Mouse (Mus musculus) left cerebral cortex, postnatal 4 days (tissue): ENCODE data around the gene Eif6. TPM values are rescaled to one million over a fixed set of nuclear protein-coding genes. Genes with fewer than 3 reads are reported as not detected.
"Not testable (repeated sequence)": the region's sequence is repeated elsewhere in the genome, so short reads cannot be mapped to it uniquely, and the experiment has no call there.

Source experiments
- DNase-seq: peaks from one replicate; pipeline ENCODE4 v3.0.0-alpha.2; 2022
- intact Hi-C: fragments of 180-260 bp; cut with DNase I; formaldehyde crosslinking; loops from one replicate; pipeline ENCODE4 v1.15.1; 2025
- total RNA-seq, 2 experiments: library from RNA; stranded (reverse); gene quantifications; 2 replicates each; pipeline ENCODE4 v1.2.3; 2021

Eif6 gene
- 10 to 100 TPM; 94.6 to 98.0 TPM for total RNA-seq

DNA sequence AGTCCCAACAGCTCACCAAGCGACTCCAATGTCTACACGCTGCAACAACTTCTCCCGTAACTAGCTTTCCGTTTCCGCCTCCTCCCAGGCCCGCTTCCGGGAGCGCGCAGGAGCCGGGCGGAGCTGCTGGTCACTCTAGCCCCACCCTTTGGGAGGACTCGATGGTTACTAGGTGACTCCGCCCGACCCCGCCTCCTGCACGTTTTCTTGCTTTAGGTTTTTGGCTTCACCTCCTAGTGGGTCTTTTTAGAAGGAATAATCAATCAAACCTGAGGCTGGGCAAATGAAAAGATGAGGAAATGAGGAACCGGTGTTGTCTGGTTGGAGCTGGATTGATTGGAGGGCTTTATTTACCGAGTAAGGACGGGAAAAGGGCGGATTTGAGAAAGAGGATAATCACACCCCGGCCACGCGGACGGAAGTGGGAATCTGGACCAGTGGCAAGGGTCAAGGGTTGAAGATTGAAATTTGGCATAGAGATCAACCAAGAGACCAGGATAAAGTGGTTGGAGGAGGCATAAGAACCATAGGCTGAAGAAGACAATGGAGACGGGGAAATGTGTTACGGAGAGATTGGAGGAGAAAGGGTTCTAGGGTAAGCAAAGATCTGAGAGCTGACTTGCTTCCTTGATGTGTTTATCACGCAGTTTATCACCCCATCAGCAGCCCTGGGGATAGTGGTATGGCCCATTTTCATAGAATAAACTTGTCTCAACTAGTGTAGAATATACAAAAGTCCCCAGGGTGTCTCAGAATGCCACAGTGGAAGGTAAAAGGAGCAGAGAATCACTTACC, at the start of gene Eif6:
Gene Eif6, minus strand, starts transcription at position 296 of the 795 bp plus-strand sequence.
- DNase-seq, result peak; percentile 85
- intact Hi-C loops, result no loop called here

DNA sequence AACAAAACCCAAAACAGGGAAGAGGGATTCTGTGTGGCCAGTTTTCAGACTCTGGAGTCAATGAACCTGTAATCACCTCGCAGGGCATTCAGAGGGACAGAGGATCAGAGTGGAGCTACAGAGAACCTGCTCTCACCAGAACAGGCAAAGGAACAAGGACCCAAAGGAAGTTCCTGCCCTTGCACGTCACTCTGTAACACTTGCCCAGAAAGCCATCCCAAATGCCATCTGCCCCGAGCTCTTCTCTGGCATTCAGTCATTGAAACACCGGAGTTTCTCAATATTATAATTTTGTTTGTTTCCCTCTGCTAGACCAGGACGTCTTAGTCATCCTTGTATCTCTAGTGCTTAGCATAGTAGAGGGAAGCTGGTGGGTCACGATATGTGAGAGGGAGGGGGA, 46.9 kb upstream of the Eif6 start:
- intact Hi-C loops, result no loop called here

DNA sequence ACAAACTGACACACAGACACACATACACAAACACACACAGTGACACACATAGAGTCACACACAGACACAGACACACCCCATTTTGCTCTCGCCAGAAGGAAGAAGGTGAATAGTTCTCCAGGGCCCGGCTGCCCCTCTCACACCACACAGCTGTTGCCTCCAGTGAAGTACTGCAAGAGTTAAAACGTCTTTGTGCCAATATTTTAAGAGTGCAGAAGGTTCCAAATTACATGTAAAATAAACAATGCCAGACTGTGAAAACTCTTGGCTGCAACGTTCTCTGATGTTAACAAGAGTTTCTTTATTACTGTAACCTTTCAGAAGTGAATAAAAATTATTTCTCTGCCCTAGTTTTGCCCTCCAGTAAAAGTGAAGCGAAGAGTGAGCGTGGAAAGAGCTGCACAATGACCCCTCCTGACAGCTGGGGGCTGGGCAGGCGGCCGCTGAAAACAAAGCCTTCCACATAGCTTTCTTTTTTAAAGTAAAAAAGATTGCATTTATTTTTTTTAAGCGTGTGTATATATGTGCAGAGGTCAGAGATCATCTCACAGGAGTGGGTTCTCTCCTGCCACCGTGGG, 46.3 kb upstream of the Eif6 start:
- intact Hi-C loops, result no loop called here
- DNase-seq, result no peak

More for the DNA sequence above, 46.9 kb upstream of the Eif6 start:
- no peak for DNase-seq

DNA sequence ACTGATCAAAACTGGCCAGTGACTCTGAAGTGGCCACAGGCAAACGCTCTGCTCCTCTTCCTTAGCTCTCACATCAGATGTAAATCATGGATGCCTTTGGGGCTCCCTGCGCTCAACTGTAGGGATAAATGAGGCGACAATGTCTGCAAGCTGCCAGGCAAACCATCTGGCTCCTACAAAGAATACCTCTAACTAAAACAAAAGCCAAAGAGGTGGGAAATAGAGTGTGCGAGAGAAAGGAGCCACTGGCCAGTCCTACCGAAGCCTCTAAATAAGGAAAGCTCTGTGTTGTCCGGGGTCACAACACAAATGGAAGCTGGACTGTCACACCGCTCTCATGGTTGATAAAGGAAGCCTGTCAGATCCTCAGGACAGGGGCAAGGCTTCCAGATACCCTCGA, 45.8 kb upstream of the Eif6 start:
- no peak for DNase-seq
- intact Hi-C loops, result no loop called here

DNA sequence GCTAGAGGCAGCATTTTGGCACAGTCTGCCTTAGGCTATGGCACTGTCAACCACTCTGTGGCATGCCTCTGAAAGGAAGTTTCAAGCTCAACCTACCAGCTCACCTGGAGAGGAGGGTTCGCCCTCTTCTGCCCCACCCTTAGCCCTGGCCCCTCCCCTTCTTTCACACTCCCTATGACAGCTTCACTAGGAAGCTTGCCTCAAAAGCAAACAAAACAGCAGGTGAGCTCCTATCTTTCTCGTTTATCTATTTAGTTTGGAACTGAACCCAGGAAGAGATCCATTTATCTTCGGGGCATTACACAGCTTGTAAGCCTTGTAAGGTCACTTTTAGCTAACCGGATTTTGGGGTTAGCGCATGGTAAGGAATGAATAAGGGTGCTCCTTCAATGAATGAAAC, 43.0 kb upstream of the Eif6 start:
- intact Hi-C loops, result no loop called here

DNA sequence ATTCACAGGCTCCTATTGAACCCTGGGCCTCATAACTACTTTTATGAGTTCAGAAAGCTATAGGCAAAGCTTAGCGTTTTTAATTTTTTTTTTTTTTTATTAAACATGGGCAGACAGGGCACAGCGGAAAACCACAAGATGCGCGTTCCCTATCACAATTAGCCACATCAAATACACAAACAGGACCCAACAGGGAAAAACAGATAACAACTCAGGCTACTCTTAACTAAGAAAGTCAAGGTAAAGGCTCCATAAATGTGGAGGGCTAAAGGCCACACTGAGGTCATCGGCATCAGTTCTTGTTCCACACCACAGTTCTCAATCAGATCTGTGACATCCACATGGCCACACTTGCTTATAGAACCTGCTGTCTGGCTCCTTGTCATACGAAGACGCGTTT, 41.6 kb upstream of the Eif6 start:
- no peak for DNase-seq
- intact Hi-C loops, result no loop called here

More for the DNA sequence above, 43.0 kb upstream of the Eif6 start:
- no peak for DNase-seq

DNA sequence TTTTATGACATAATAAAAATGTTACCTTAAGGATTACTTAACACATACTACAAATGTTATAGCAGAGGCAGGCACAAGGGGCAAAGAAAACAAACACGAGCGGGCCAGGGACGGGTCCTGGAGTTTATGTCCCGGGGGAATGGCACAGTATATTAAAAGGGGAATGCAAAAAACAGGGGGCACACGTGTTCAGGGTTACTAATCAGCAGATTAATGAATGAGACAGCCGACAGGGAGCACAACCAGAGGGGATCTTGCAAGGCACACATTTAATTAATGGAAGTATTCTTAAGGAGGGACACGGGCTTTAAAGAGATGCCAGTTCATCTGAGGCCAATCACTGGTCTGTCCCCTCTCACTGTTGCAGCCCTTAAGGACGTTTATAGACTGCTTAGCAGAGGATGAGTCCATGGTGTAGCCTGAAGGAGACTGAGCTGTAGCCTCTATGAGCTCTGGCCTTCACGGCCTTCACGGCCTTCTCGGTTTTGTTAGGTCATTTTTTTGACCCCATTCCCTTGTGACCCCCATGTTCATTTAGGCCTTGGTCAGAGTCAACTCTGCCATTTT, 36.7 kb upstream of the Eif6 start:
- intact Hi-C loops, result no loop called here
- no peak for DNase-seq

DNA sequence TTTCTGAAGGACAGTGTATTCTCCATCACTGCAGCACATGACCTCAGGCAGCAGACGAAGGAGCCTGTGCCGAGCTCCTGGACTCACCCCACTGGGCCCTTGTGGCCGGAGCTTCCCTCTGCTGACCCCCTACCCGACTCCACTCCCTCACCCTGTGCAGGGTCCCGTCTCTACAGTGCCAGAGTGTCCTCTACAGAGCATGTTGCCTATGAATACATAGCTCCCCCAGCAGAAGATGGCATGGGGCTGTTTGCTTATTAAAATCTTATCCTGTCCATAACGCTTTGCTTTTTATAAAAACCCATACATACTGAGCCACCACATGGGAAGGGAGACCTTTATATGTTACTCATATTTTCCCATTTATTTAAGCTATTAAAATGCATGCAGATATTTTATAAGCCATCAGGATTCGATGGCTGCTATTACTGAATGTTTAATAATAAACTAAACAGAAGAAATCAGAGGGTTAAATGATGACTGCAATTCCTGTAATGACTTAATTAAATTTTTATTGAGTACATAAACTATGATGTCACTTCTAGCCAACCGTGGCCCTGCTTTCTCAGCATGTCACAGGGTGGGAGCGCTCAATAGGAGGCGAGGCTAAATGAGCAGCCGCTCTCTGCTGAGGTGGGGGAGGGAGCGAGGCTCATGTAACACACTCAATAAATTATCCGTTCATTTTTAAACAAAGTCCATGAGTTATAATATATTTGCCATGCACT, 36.0 kb upstream of the Eif6 start:
- peak; percentile 36 for DNase-seq
- intact Hi-C loops, result no loop called here

DNA sequence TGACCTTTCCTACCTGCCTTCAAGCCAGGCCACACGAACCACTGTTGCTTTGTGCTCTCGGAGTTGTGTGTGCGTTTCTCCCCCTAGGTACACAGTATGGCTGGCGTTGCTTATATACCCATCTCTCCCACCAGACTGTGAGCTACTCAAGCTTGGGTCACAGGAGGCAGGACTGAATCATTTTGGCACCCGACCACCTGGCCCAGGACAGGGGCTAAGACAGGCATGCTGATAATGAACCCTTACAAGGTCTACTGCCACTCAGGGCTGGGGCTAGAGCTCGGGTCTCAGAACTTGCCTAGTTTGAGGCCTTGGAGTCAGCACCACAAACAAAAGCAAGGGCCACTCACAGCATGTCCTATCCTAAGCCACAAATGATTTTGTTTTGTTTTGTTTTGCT, 34.9 kb upstream of the Eif6 start:
- intact Hi-C loops, result no loop called here
- no peak for DNase-seq

DNA sequence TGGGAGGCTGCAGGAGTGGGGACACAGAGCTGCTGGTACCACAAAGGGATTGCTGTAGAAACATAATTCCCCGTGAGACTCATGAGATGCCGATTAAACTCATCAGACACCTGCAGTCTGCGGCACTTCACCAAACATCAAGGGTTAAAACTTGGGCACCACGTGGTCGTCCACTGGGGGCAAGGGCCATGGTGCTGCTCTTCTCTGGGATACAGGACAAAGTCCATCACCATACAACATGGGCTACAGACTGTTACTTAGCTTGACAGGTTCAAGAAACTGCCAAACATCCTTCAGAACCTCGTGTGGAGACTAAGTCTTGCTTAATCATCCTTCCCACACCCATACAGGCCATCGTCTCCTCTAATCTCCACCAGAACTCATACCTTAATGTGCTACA, 33.4 kb upstream of the Eif6 start:
- no peak for DNase-seq
- intact Hi-C loops, result no loop called here

DNA sequence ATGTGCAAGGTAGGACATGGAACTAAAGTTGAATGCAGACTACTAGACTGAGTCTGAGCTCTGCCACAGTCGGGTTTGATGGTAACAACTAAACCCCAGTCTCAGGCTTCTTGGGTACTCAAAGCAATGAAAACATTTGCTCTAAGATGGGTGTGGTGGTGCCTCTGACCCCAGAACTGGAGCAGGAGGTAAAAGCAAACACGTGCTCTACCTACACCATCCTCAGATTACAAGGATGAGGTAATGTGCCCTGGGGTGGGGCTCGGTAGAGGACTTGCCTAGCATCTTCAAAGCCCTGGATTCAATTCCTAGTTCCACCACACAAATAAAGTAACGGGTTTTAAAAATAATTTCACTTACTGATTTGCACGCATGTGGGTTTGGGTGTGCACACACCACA, 25.8 kb upstream of the Eif6 start:
- intact Hi-C loops, result no loop called here
- DNase-seq, result no peak

DNA sequence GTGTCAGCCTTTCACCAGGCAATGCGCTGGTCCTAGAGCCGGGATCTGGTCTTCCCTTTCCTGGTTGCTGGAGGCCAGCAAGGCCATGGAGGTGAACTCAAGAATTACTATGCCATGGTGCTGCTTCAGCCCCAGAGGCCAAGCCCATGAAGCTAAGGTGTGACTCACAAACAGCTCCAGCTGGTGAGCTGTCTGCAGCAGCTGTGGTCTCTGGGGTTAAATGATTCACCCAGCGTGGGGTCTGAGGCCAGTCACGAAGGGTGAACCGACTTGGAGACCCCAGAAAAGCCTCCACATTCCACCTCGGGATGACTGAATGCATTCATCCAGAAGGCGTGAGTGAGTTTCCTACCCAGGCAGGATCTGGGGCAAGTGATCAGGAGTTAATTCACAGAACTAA, 23.4 kb upstream of the Eif6 start:
- intact Hi-C loops, result no loop called here
- no peak for DNase-seq

DNA sequence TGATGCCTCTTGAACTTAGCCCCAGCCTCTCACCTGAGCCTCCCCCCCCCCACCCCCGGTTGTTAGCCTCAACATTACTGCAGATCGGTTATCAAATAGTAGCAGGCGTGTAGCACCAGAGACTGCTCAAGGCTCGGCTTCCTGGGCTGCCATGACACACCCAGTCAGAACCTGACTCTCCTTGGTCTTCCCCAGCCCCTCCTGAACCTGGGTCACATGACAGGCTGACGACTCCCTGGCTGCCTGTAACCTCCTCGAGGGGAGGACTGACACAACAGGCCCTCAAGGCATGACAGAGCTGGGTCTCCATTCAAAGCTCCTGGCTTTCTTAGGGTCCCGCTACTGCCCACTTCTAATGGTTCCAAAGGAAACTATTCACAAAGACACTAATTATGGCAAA, 22.7 kb upstream of the Eif6 start:
- intact Hi-C loops, result loop anchor here (5.0 kb wide), 1 partner anchor 98 kb away; the partner anchor contains the start of gene Gdf5
- DNase-seq, result no peak

DNA sequence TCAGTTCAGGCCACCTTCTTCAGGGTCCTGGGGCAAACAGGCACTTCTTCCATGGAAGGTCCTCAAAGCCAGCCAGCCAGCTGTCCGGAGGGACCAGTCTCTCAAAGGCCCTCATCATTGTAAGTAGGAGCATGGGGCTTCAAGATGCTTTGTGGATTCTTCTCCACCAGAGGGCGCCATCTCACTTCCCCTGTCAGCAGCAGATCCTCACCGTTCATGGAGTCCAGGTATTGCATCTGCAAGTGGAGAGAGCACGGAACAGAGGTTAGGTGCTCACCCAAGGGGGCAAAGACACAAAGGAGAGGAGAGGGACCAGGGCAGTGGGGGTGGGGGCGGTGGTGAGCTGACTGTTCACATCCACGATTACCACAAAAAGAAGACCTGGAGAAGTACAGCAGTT, 21.6 kb upstream of the Eif6 start:
- DNase-seq, result peak; percentile 83
- intact Hi-C loops, result loop anchor here (5.0 kb wide), 1 partner anchor 99 kb away; the partner anchor contains the start of gene Gdf5

DNA sequence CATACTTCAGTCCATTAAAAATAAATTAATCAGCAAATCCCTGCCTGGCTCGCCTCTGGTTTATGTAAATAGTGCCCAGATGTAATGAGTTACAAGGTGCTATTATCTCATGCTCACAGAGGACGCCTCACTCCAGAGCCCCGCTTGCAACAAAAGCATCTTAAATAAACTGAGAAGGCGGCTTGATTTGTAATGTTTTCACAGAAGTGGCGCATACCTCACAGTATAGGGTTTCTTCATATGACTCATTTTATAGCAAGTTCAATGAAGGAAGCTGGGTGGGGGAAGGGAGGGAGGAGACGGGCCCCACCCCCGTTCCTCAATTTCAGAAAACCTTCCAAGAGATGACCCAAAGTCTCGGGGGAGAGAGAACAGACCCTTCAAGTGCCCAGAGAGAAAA, 20.2 kb upstream of the Eif6 start:
- DNase-seq, result no peak
- intact Hi-C loops, result loop anchor here (5.0 kb wide), 1 partner anchor 100 kb away; the partner anchor contains the start of gene Gdf5

DNA sequence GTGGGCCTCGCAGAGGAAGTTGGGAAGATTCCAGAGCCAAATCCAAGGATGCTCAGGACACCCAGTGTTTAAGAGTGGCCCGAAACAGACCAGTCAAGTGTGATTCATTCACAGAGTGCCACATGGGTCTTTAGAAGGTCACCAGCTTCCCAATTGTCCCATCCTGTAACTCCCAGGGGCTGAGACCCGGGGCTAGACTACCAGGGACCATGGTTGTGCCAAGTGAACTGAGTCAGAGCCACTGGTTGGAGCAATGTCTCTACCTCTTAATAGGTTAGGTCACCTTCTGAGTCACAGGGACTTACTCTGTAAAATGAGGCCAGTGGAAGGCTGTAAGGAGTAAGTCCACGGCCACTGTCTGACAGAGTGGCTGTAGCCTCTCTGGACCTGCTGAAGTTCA, 12.2 kb upstream of the Eif6 start:
- no peak for DNase-seq
- intact Hi-C loops, result no loop called here

DNA sequence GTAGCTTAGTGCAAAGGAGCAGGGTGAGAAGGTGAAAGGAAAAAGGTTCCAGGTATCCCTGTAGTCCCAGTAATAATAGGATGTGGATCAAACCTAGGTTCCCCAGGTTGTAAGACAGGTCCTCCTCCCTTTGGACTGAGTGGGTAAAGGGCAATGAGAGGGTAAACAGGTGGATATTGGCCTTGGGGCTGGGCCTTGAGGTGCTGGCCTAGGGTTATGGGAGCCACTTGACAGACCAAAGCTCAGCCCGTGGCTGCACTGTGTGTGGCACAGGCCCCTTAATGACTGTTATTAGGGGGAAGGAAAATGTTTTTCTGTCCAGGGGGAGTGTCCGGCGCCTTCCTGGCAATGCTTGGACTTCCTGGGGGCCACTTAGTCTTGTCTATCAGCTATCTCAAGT, 11.2 kb upstream of the Eif6 start:
- intact Hi-C loops, result no loop called here
- DNase-seq, result no peak

DNA sequence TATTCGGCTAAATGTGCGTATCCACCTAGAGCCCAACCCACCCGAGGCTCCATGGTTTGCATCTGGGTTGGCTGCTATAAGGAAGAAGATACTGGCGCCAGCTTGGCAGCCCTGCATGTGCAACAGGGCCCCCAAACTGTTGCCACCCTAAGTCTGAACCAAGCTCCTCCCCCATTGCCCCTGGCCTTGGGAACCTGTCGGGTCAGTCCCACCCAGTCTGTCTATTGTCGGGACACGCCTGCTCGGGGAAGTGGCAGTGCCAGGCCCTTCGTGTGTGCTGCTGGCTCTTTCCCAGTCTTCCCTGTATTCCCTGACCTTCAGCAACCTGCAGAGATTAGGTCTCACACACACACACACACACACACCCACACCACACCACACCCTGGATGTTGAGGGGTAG, 8.0 kb upstream of the Eif6 start, which contains the start of gene Fam83c:
Gene Fam83c, minus strand, starts transcription at position 123 of the 400 bp plus-strand sequence.
- intact Hi-C loops, result no loop called here

DNA sequence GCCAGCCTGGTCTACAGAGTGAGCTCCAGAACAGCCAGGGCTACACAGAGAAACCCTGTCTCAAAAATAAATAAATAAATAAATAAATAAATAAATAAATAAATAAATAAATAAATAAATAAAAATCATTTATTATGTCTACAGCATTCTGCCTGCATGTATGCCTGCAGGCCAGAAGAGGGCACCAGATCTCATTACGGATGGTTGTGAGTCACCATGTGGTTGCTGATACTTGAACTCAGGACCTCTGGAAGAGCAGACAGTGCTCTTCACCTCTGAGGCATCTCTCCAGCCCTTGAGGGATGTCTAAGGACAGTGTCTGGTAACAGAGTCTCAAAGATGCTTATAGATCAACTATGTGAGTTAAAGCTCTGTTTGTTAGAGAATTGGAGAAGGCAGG, 5.4 kb upstream of the Eif6 start:
- DNase-seq, intact Hi-C loops: not testable (repeated sequence)

More for the DNA sequence above, 8.0 kb upstream of the Eif6 start, which contains the start of gene Fam83c:
- no peak for DNase-seq

DNA sequence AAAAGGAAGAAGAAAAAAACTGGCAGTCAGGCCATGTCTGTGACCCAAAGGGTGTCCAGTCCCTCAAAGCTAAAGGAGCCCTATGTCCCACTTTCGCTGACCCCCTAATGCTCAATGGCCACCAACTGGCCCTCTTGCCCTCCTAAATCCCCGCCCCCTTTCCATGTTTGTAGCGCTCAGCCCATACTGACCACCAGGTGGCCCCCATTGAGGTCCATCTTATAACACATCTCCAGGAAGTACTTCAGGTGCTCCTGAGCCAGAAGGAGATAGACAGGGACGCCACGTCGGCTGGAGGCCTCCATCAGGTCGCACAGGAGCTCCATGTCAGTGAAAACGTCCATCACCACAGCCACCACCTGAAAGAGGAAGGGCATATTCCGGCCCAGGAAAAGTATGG, 4.6 kb upstream of the Eif6 start:
- DNase-seq, result no peak
- intact Hi-C loops, result no loop called here

DNA sequence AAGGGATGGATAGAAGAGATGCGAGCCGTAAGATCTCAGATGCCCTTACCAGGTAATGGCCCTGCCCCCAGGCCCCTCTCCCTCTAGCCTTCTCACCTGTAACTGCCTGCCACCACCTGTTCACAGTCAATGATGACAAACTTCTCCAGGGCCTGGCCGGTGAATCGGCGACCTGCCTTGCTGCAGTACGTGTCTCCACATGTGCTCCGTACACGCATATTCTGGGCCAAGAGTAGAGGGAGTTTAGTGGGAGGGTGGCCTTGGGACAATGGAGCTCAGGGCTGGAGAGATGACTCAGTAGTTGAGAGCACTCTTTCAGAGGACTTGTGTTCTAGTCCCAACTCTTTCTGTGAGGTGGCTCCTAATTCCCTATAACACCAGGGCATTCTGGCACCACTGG, 4.1 kb upstream of the Eif6 start:
- DNase-seq, result no peak
- intact Hi-C loops, result no loop called here
